Mouse (Mus musculus): ENCODE data around the gene Snap25.

Gene Snap25

DNA sequence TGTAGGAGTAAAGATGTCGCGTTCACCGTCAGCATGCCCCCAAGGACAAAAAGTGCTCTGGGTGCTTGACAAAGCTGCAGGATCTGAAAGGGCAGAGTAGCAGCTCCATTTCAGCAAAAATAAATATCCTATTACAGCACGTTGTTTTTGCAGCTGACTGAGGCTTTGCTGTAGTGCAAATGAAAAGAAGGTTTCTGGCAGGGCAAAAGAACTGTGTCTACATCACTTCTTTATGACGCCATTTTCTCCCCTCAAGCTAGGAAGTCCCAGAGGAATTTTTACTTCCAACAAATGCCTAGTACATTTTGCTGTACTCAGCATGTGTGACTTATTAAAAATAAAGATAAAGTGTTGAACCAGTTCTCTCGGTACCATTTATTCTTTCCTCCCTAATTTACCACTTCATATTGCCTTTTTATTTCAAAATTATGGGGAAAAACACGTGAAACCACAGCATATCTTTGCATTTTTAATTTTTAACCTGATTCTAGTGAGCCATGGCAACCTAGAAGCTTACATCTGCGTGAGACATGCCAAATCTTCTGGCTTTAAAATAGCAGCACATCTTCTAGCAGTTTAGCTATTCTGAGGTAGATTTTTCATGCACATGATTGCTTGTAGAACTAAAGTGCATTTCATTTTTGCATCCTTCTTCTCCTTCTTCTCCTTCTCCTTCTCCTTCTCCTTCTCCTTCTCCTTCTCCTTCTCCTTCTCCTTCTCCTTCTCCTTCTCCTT lies 94.9 kb downstream of the Snap25 start:
- no peak for DNase-seq (ENCODE audit: low read depth, low spot score)

DNA sequence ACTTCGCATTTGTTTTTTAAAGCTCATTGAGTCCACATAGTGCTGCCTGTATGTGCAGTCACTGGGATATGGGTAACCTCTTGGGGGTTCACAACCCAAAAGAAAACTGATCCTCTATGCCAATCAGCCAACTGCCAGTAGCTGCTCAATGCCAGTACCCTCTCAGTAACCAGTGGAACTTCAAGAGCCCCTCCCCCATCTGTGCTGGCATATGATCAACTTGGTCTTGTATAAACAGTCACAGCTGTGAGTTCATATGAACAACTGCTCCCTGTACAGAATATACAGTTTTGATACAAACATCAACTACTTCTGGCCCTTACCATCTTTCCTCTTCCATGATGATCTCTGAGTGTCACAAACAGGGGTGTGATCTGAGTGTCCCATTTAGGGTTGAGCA lies 98.1 kb downstream of the Snap25 start:
- DNase-seq (ENCODE audit: low read depth, low spot score) = no peak

DNA sequence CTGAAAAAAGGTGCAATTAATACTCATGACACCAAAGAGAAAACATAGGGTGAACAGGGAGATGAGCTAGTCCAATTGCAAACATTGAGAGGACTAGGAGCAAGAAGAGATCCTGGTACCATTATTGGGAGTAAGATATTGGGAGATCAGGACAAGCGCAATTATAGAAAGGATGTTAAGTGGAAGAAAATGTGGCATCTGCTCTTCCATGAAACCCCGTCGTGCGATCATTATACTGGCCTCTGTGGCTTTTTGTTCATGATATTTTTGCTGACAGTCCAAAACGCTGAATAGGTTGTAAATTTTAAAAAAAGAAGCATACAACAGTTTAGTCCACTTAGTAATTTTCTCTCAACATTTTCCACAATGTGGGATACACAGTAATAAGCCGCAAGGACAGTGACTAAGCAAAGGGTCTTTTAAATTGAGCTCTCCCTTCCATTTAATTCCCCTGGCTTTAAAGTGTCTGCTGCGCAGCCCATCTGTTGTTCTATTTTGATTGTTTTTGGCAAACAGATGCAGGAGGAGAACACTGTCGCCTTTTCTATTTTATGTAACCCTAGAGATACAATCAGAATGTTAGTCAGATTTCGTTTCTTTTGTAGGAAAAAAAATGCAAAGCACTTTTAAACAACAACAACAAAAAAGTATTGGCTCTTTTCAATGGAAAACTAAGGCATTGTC lies 103.6 kb downstream of the Snap25 start:
- DNase-seq (ENCODE audit: low read depth, low spot score) = no peak

DNA sequence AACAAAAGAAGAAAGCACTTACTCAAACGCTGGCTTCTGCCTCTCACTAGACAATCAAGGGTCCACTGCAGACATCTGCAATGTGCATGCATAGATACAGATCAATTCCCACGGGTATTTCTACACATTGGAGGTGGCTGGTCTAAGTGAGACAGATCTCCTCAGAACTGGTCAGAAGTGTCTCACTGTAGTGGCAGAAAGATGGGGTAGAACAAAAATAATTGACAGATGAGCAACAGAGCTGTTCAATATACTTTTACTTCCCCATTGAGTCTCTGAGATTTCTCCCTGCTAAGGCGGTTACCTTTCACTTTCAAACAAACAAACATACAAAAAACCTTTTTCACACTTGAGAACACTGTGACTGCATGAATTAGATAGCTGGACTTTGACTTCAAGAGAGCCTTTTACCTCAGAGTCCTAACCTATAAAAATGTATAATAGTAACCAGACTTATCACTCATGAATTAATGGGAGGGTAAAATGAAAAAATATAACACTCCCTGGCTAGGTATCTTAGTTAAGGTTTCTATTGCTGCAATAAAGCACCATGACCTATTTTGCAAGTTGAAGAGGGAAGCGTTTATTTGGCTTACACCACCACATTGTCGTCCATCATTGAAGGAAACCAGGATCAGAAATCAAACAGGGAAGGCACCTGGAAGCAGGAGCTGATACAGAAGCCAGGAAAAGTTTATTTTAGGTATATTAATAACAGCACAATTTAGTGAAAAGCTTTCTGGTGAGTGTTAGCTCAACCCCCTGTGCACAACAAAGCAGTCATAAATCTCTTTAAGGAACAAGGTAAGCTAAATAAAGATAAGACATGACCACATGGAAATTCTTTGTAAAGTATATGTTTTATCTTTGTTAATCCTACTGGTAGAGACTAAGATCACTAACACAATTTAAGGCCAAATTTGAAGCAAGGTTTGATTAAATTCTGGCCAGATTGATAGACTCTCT lies 110.8 kb downstream of the Snap25 start:
- DNase-seq (ENCODE audit: low read depth, low spot score) = no peak

DNA sequence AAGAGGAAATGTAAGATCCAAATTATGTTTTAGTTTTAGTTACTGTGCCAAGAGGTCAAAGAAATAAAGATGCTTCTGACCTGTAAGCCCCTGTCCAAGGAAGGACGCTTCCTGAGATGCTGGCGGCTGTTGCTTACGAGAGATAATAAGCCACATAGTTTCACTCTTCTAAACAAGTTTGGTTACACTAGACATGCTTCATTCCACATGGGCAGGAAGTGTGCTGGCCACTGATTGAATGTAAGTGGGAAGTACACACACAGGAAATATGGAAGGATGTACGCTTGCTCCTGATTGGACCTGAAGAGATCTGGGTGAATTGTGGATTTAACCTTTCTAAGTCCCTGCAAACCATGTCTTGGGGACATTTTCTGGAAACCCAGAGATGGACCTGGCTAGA lies 114.4 kb downstream of the Snap25 start:
- DNase-seq (ENCODE audit: low read depth, low spot score) = no peak

Data from brain, embryonic 18.5 days (tissue).